Mouse (Mus musculus): ENCODE measurements around the gene Vmn2r17. TPM values are rescaled to one million over a fixed set of nuclear protein-coding genes. Genes with fewer than 3 reads are reported as not detected.

Vmn2r17 gene
- polyA plus RNA-seq (2015; fragmentation: Nextera tagmentation; extraction: Ambion mirVana), result not detected in 2 replicates

DNA sequence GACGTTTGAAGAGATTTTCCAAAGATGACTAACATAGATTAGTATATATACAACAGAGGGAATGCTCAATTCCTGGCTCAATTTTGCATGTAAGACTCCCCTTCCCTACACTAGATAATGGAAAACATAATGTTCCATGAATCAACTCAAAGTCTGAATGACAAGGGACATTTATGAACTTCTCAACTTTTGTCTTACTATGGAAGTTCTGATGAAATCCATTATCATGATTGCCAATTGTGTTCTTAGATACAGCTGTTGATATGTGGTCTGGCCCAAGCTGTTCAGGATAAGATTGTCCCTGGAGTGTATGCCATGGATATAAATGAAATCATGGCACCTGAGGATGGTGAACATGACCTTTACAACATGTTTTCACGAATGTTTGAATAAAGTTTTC is at the start of gene Vmn2r17:
Gene Vmn2r17 (plus strand): TSS at position 301 of the 400 bp plus-strand sequence.
- no peaks in the 10 kb centered on the region for H3K4me1 ChIP-seq
- no peak within 1 kb of the TSS for H3K27ac ChIP-seq
- no peaks in the 10 kb centered on the region for H3K27me3 ChIP-seq
- ATAC-seq (ENCODE audit: insufficient number of reproducible peaks, insufficient read depth, low FRiP score, low TSS enrichment, low read depth), result no peak
- no peak within 1 kb of the TSS for H3K9ac ChIP-seq
- H3K4me2 ChIP-seq, result no peak within 1 kb of the TSS
- no peaks in the 10 kb centered on the region for H3K9me3 ChIP-seq
- no peak within 1 kb of the TSS for H3K4me3 ChIP-seq
- 57% methylated on average over 2 of the region's 2 CpGs for WGBS
- H3K36me3 ChIP-seq, result no peaks in the 10 kb centered on the region

DNA sequence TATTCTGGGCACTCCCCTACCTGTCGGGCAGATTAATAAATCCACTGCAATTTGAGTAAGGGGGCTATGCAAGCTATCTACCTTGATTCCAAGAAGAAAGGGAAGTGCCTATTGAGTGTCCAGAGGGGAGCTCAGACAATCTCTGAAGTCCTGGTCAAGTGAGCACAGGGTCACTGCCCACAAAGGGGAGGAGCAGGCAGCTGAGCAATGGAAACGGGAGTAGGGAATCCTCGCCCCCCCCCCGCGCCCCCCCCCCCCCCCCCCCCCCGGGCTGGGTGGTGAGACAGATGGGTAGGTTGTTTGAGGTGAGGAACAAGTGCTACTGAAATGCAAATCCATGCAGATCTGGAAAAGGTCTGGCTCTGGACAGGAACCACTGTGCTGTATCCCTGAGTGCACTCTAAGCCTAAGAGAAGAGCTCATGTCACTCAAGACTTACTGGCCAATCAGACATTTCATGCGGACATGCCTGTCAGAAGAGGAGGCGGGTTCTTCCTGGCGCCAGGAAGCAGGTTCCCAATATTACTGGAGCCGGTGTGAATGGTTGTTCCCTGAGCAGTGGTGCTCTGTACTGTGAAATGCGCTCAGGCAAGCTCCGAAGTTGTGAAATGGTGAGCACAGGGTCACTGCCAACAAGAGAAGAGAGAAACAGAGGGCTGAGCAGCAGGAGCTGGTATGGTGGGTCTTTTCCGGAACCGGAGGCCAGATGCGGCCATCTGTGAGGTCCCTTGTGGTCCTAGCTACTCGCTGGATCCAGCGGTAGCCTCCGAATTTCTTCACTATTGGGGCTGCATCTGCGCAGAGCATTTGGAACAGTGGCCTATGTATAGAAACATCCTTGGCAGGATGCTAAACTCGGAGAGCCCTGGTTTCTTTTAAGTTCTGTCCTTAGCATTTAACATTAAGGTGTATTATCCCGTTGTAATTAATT is 47.4 kb downstream of the Vmn2r17 start:
- peak overlapping the region; percentile 41 for H3K4me2 ChIP-seq
- no peaks in the 10 kb centered on the region for H3K4me1 ChIP-seq
- no peaks in the 10 kb centered on the region for H3K36me3 ChIP-seq
- peak overlapping the region; percentile 24 for H3K4me3 ChIP-seq
- peaks cover under 1% of the 10 kb centered on the region; the same call in 1 of the 2 replicates for H3K9me3 ChIP-seq
- WGBS, result 19% methylated on average over 20 of the region's 21 CpGs
- ATAC-seq (ENCODE audit: insufficient number of reproducible peaks, insufficient read depth, low FRiP score, low TSS enrichment, low read depth), result no peak
- H3K27ac ChIP-seq, result no peak overlapping the region
- no peak overlapping the region for H3K9ac ChIP-seq
- H3K27me3 ChIP-seq, result no peaks in the 10 kb centered on the region

GRCm38 (mm10) chr5:109506729-109507128 is 87.2 kb downstream of the Vmn2r17 start:
- 13% methylated on average over 1 of the region's 1 CpGs for WGBS
- Histone ChIP-seq H3K27ac (no peak overlapping the region), H3K9me3 (0 out of 2 replicates have a peak, but pooled peaks cover 3% of the 10 kb centered on the region), H3K27me3 (no peaks in the 10 kb centered on the region), H3K4me2 (no peak overlapping the region), H3K4me3 (no peak overlapping the region), H3K4me1 (no peaks in the 10 kb centered on the region), H3K9ac (no peak overlapping the region), H3K36me3 (no peaks in the 10 kb centered on the region)
- no peak for ATAC-seq (ENCODE audit: insufficient number of reproducible peaks, insufficient read depth, low FRiP score, low TSS enrichment, low read depth)

Other genes with a start within 250 kb of the Vmn2r17 start
- gene Vmn2r13, start 227.5 kb upstream of the Vmn2r17 start, polyA plus RNA-seq (2015; fragmentation: Nextera tagmentation; extraction: Ambion mirVana), result not detected in 2 replicates
- gene Vmn2r14, start 195.0 kb upstream of the Vmn2r17 start, polyA plus RNA-seq (2015; fragmentation: Nextera tagmentation; extraction: Ambion mirVana), result not detected in 2 replicates
- not detected in 2 replicates for gene Vmn2r15, start 122.0 kb upstream of the Vmn2r17 start, polyA plus RNA-seq (2015; fragmentation: Nextera tagmentation; extraction: Ambion mirVana)
- not detected in 2 replicates for gene Vmn2r16, start 89.5 kb upstream of the Vmn2r17 start, polyA plus RNA-seq (2015; fragmentation: Nextera tagmentation; extraction: Ambion mirVana)
- 6.7 and 7.3 TPM in 2 replicates for gene Crlf2, start 139.3 kb downstream of the Vmn2r17 start, polyA plus RNA-seq (2015; fragmentation: Nextera tagmentation; extraction: Ambion mirVana)